Mouse (Mus musculus) limb, embryonic 11.5 days (tissue): ENCODE data around the gene Ptgis. TPM values are rescaled to one million over a fixed set of nuclear protein-coding genes. Genes with fewer than 3 reads are reported as not detected.

Experiments
- ATAC-seq: fragments of 200-750 bp; cut with Nextera tagmentation; 2 replicates; pipeline ENCODE4 v1.8.0; 2017; ENCODE audit warnings: low read depth; ENCODE audit not compliant: insufficient number of reproducible peaks, low FRiP score, low TSS enrichment
- DNase-seq: peaks from one replicate; pipeline ENCODE4 v3.0.0-alpha.2; 2015; ENCODE audit warnings: low spot score
- H3K27ac ChIP-seq: fragments of 300-500 bp; sonication (generic); replicated peaks from 2 replicates; pipeline ENCODE4 v1.5.1; 2014; ENCODE audit warnings: low read depth, mild to moderate bottlenecking, low read length
- H3K27me3 ChIP-seq: fragments of 300-500 bp; sonication (generic); 2 replicates; pipeline ENCODE4 v1.6.1; 2014; ENCODE audit warnings: mild to moderate bottlenecking, low read length, mixed read lengths; ENCODE audit not compliant: control insufficient read depth, insufficient read depth
- H3K36me3 ChIP-seq: fragments of 300-500 bp; sonication (generic); 2 replicates; pipeline ENCODE4 v1.6.1; 2014; ENCODE audit warnings: mild to moderate bottlenecking, low read length, moderate library complexity, mixed read lengths; ENCODE audit not compliant: control insufficient read depth, insufficient read depth
- H3K4me1 ChIP-seq: fragments of 300-500 bp; sonication (generic); 2 replicates; pipeline ENCODE4 v1.6.1; 2014; ENCODE audit warnings: low read length, mixed read lengths; ENCODE audit not compliant: control insufficient read depth, insufficient read depth
- H3K4me2 ChIP-seq: fragments of 300-500 bp; sonication (generic); 2 replicates; pipeline ENCODE4 v1.6.1; 2014; ENCODE audit warnings: low read depth, mild to moderate bottlenecking, moderate library complexity; ENCODE audit not compliant: severe bottlenecking
- H3K4me3 ChIP-seq: fragments of 300-500 bp; sonication (generic); 2 replicates; pipeline ENCODE4 v1.5.1; 2014; ENCODE audit warnings: low read depth, low read length
- H3K9ac ChIP-seq: fragments of 300-500 bp; sonication (generic); 2 replicates; pipeline ENCODE4 v1.6.1; 2014; ENCODE audit warnings: mild to moderate bottlenecking, low read length
- H3K9me3 ChIP-seq: fragments of 300-500 bp; sonication (generic); 2 replicates; pipeline ENCODE4 v1.6.1; 2016; ENCODE audit warnings: low read length; ENCODE audit not compliant: control insufficient read depth
- WGBS: fragments of 180-500 bp; shearing (Covaris S2); extraction: QIAGEN DNeasy Blood & Tissue Kit; methylation state at CpG from one replicate; pipeline ENCODE4 v1.1.7; 2014; 5-methylcytosine and 5-hydroxymethylcytosine counted together
- polyA plus RNA-seq: library from polyadenylated mRNA; unstranded; fragments of >200 nt; fragmentation: Nextera tagmentation; extraction: Ambion mirVana; gene quantifications from 2 replicates; pipeline ENCODE4 v1.2.1, GENCODE M21; 2014

Ptgis gene
- polyA plus RNA-seq, 1 experiment from 2014 or later, result 19.6 TPM

GRCm38 (mm10) chr2:167257790-167258189 lies 17.4 kb upstream of the Ptgis start:
- no peak overlapping the region for H3K4me3 ChIP-seq
- ATAC-seq (no peak), DNase-seq (no peak)
- no peak overlapping the region for H3K27ac ChIP-seq
- H3K4me1 ChIP-seq, result no peaks in the 10 kb centered on the region
- WGBS, result 49% methylated on average over 3 of the region's 3 CpGs
- H3K4me2 ChIP-seq, result no peak overlapping the region
- H3K9me3 ChIP-seq, result no peaks in the 10 kb centered on the region
- H3K27me3 ChIP-seq, result no peaks in the 10 kb centered on the region
- H3K36me3 ChIP-seq, result no peaks in the 10 kb centered on the region
- no peak overlapping the region for H3K9ac ChIP-seq

- H3K27me3 ChIP-seq, result no peaks in the 10 kb centered on the region
- ATAC-seq, result no peak
- H3K27ac ChIP-seq, result no peak overlapping the region
- no peak for DNase-seq
- no peak overlapping the region for H3K4me2 ChIP-seq
- H3K9ac ChIP-seq, result no peak overlapping the region
- WGBS, result 74% methylated on average over 6 of the region's 6 CpGs
- H3K4me3 ChIP-seq, result no peak overlapping the region
- H3K9me3 ChIP-seq, result no peaks in the 10 kb centered on the region
- no peaks in the 10 kb centered on the region for H3K36me3 ChIP-seq
- peaks cover 7% of the 10 kb centered on the region; the same call in 1 of the 2 replicates for H3K4me1 ChIP-seq
These were observed 14.4 kb upstream of the Ptgis start for GRCm38 (mm10) chr2:167254808-167255207.

- H3K27ac ChIP-seq, result no peak overlapping the region
- no peak overlapping the region for H3K4me2 ChIP-seq
- no peak overlapping the region for H3K9ac ChIP-seq
- ATAC-seq (no peak), DNase-seq (no peak)
- H3K4me3 ChIP-seq, result no peak overlapping the region
- H3K36me3 ChIP-seq, result no peaks in the 10 kb centered on the region
- 60% methylated on average over 7 of the region's 7 CpGs for WGBS
- no peaks in the 10 kb centered on the region for H3K9me3 ChIP-seq
- H3K4me1 ChIP-seq, result peaks cover 7% of the 10 kb centered on the region; the same call in 1 of the 2 replicates
- no peaks in the 10 kb centered on the region for H3K27me3 ChIP-seq
These were observed 13.8 kb upstream of the Ptgis start for GRCm38 (mm10) chr2:167254185-167254584.

GRCm38 (mm10) chr2:167253476-167253875 lies 13.1 kb upstream of the Ptgis start:
- Histone ChIP-seq H3K27me3 (no peaks in the 10 kb centered on the region), H3K9ac (no peak overlapping the region), H3K4me1 (peaks cover 7% of the 10 kb centered on the region; the same call in 1 of the 2 replicates), H3K4me3 (no peak overlapping the region), H3K36me3 (no peaks in the 10 kb centered on the region), H3K27ac (no peak overlapping the region), H3K4me2 (no peak overlapping the region), H3K9me3 (no peaks in the 10 kb centered on the region)
- no peak for DNase-seq
- ATAC-seq, result no peak
- 84% methylated on average over 5 of the region's 5 CpGs for WGBS

GRCm38 (mm10) chr2:167252057-167252687 lies 11.8 kb upstream of the Ptgis start:
- Histone ChIP-seq H3K9me3 (no peaks in the 10 kb centered on the region), H3K36me3 (no peaks in the 10 kb centered on the region), H3K27me3 (no peaks in the 10 kb centered on the region), H3K4me3 (no peak overlapping the region), H3K4me2 (no peak overlapping the region), H3K4me1 (peaks cover 7% of the 10 kb centered on the region; the same call in 1 of the 2 replicates), H3K27ac (no peak overlapping the region), H3K9ac (no peak overlapping the region)
- no peak for DNase-seq
- WGBS, result 44% methylated on average over 3 of the region's 3 CpGs
- ATAC-seq, result no peak

GRCm38 (mm10) chr2:167250736-167251337 lies 10.4 kb upstream of the Ptgis start:
- WGBS, result 19% methylated on average over 7 of the region's 7 CpGs
- Histone ChIP-seq H3K4me2 (no peak overlapping the region), H3K4me3 (no peak overlapping the region), H3K4me1 (peaks cover 7% of the 10 kb centered on the region; the same call in 1 of the 2 replicates), H3K9ac (no peak overlapping the region), H3K36me3 (no peaks in the 10 kb centered on the region), H3K27ac (no peak overlapping the region; the same call in 1 of the 2 replicates), H3K27me3 (no peaks in the 10 kb centered on the region), H3K9me3 (no peaks in the 10 kb centered on the region)
- ATAC-seq (no peak), DNase-seq (no peak)

GRCm38 (mm10) chr2:167250003-167250735 lies 9.8 kb upstream of the Ptgis start:
- H3K36me3 ChIP-seq, result no peaks in the 10 kb centered on the region
- no peaks in the 10 kb centered on the region for H3K9me3 ChIP-seq
- H3K4me3 ChIP-seq, result no peak overlapping the region
- peaks cover 7% of the 10 kb centered on the region; the same call in 1 of the 2 replicates for H3K4me1 ChIP-seq
- H3K27ac ChIP-seq, result no peak overlapping the region
- no peak for DNase-seq
- no peak overlapping the region for H3K4me2 ChIP-seq
- 38% methylated on average over 11 of the region's 11 CpGs for WGBS
- H3K9ac ChIP-seq, result no peak overlapping the region
- H3K27me3 ChIP-seq, result no peaks in the 10 kb centered on the region
- no peak for ATAC-seq

- Histone ChIP-seq H3K27ac (no peak overlapping the region), H3K4me2 (no peak overlapping the region), H3K27me3 (no peaks in the 10 kb centered on the region), H3K9me3 (no peaks in the 10 kb centered on the region), H3K9ac (no peak overlapping the region), H3K4me3 (no peak overlapping the region), H3K4me1 (peaks cover 7% of the 10 kb centered on the region; the same call in 1 of the 2 replicates), H3K36me3 (no peaks in the 10 kb centered on the region)
- DNase-seq (no peak), ATAC-seq (no peak)
- WGBS, result 33% methylated on average over 3 of the region's 3 CpGs
These were observed 9.2 kb upstream of the Ptgis start for GRCm38 (mm10) chr2:167249591-167249990.
